Mouse (Mus musculus) T-helper 17 cell (primary cell): ENCODE data around the gene Trp53bp1.

Experiments
- in situ Hi-C, 2 experiments: fragments of 300-600 bp; cut with MboI, MseI; formaldehyde crosslinking; loops; 1 replicate in 1 of 2; 2 replicates in 1 of 2; pipeline ENCODE4 v1.15.1; 2025; ENCODE audit warnings: high pct_unique_total_duplicates in 2 of 2

Trp53bp1 gene

GRCm38 (mm10) chr2:121149679-121150078 is 121.5 kb downstream of the Trp53bp1 start:
- in situ Hi-C loops = no loop called here
